Comparison of ENCODE assay signal across 15 mouse cellular contexts in the genomic region with DNA sequence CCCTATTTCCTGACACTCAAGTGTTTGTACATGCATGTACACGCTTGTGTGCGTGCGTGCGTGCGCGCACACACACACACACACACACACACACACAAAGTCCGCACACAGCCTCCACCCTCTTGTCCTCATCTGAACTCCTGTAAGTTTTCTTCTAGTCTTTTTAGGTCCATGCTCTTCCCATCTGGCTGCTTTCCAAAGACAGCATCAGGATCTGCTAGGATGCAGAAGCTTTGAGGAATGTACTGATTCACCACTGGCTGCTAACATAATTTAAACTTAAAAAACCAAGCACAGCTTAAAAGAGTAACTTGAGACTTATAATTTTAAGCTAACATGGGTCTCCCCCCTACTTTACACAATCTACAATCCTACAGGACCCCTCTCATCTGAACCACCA.
"Had no signal": no experiment of that assay in that cellular context is flagged by ENCODE, and none has a peak within 500 bp of the region (broad histone marks: within the 10 kb centered on the region; RNA-seq: fewer than 3 reads in every experiment).

No protein-coding gene starts in this region.

- H3K9ac ChIP-seq: limb, embryonic 13.5 days; liver, embryonic 14.5 days; neural tube, embryonic 15.5 days had no signal

- H3K27ac ChIP-seq: limb, embryonic 13.5 days; liver, embryonic 14.5 days; midbrain, embryonic 10.5 days; neural tube, embryonic 15.5 days; stomach, postnatal 0 days had no signal

- H3K4me3 ChIP-seq: limb, embryonic 13.5 days; midbrain, embryonic 10.5 days; myocyte; neural tube, embryonic 15.5 days had no signal

- ATAC-seq: intestine, embryonic 16.5 days; lung, postnatal 0 days had no signal

- H3K9me3 ChIP-seq: limb, embryonic 13.5 days; midbrain, embryonic 10.5 days; neural tube, embryonic 15.5 days had no signal

- H3K4me1 ChIP-seq: limb, embryonic 13.5 days; midbrain, embryonic 10.5 days had no signal

- H3K4me2 ChIP-seq: limb, embryonic 13.5 days; neural tube, embryonic 15.5 days had no signal

- H3K27me3 ChIP-seq: limb, embryonic 13.5 days; neural tube, embryonic 15.5 days had no signal

- DNase-seq: left cerebral cortex, postnatal 4 days; lung, adult 18-20 months; lung, postnatal 36 days; midbrain, embryonic 14.5 days; right cerebral cortex, adult 18-20 months; right cerebral cortex, postnatal 25 days; thymus, postnatal 4 days had no signal
